8 mouse cellular contexts compared by ENCODE assay signal in genomic region chr11:117114592-117115345, GRCm38 (mm10). TPM values are rescaled to one million over a fixed set of nuclear protein-coding genes. Genes with fewer than 3 reads are reported as not detected.
DNase-seq lines count a peak whose midpoint lies in the region; ATAC-seq lines count a peak whose summit lies in the region.

Sec14l1 (plus strand) TSS chr11:117115168.

- H3K27ac ChIP-seq in forebrain, embryonic 11.5 days (ENCODE audit: low read depth, low read length) = peak within 1 kb of the TSS; percentile 97
- peak within 1 kb of the TSS; percentile 97 for H3K27ac ChIP-seq in heart, embryonic 16.5 days (ENCODE audit: low read length)
- peak within 1 kb of the TSS; percentile 100 for H3K27ac ChIP-seq in liver, embryonic 15.5 days (replicated peaks)
- H3K27ac ChIP-seq in neural tube, embryonic 12.5 days = peak within 1 kb of the TSS; percentile 93

- H3K4me1 ChIP-seq in forebrain, embryonic 11.5 days (replicated peaks; ENCODE audit: control insufficient read depth, insufficient read depth, low read length) = peaks cover 5% of the 10 kb centered on the region; the same call in 1 of the 2 replicates
- H3K4me1 ChIP-seq in heart, embryonic 16.5 days (ENCODE audit: control insufficient read depth, insufficient read depth, low read length) = peaks cover 43% of the 10 kb centered on the region
- H3K4me1 ChIP-seq in liver, embryonic 15.5 days (replicated peaks) = peaks cover 74% of the 10 kb centered on the region
- H3K4me1 ChIP-seq in neural tube, embryonic 12.5 days = peaks cover 46% of the 10 kb centered on the region

- H3K9ac ChIP-seq in forebrain, embryonic 11.5 days (ENCODE audit: low read length) = peak within 1 kb of the TSS; percentile 82
- peak within 1 kb of the TSS; percentile 87 for H3K9ac ChIP-seq in heart, embryonic 16.5 days (ENCODE audit: low read length)
- H3K9ac ChIP-seq in liver, embryonic 15.5 days = peak within 1 kb of the TSS; percentile 95
- H3K9ac ChIP-seq in neural tube, embryonic 12.5 days = peak within 1 kb of the TSS; percentile 85

- peak within 1 kb of the TSS; percentile 82 for H3K4me3 ChIP-seq in forebrain, embryonic 11.5 days (ENCODE audit: low read depth, low read length)
- H3K4me3 ChIP-seq in heart, embryonic 16.5 days (ENCODE audit: low read length) = peak within 1 kb of the TSS; percentile 79
- H3K4me3 ChIP-seq in liver, embryonic 15.5 days (replicated peaks) = peak within 1 kb of the TSS; percentile 92
- H3K4me3 ChIP-seq in neural tube, embryonic 12.5 days = peak within 1 kb of the TSS; percentile 74

- WGBS in forebrain, embryonic 11.5 days = under 1% methylated on average over 66 of the region's 67 CpGs
- under 1% methylated on average over 59 of the region's 67 CpGs for WGBS in heart, embryonic 16.5 days
- under 1% methylated on average over 63 of the region's 67 CpGs for WGBS in liver, embryonic 15.5 days (ENCODE audit: insufficient replicate concordance)
- under 1% methylated on average over 63 of the region's 67 CpGs for WGBS in neural tube, embryonic 12.5 days

- H3K36me3 ChIP-seq in forebrain, embryonic 11.5 days (ENCODE audit: control insufficient read depth, insufficient read depth, low read length) = no peaks in the 10 kb centered on the region
- peaks cover 11% of the 10 kb centered on the region for H3K36me3 ChIP-seq in heart, embryonic 16.5 days (ENCODE audit: control insufficient read depth, insufficient read depth)
- H3K36me3 ChIP-seq in liver, embryonic 15.5 days (replicated peaks) = peaks cover 20% of the 10 kb centered on the region
- H3K36me3 ChIP-seq in neural tube, embryonic 12.5 days = peaks cover 14% of the 10 kb centered on the region

- no peaks in the 10 kb centered on the region for H3K27me3 ChIP-seq in forebrain, embryonic 11.5 days (ENCODE audit: control insufficient read depth, insufficient read depth, low read length)
- no peaks in the 10 kb centered on the region for H3K27me3 ChIP-seq in heart, embryonic 16.5 days (ENCODE audit: control insufficient read depth, insufficient read depth, low read length)
- no peaks in the 10 kb centered on the region for H3K27me3 ChIP-seq in liver, embryonic 15.5 days
- no peaks in the 10 kb centered on the region for H3K27me3 ChIP-seq in neural tube, embryonic 12.5 days (replicated peaks)

- ATAC-seq in forebrain, embryonic 11.5 days (replicated peaks; ENCODE audit: low FRiP score) = peak; percentile 96
- ATAC-seq in heart, embryonic 16.5 days (replicated peaks; ENCODE audit: extremely low read depth, insufficient read depth, low FRiP score) = peak; percentile 93
- ATAC-seq in liver, embryonic 15.5 days (ENCODE audit: insufficient read depth) = peak; percentile 95
- ATAC-seq in neural tube, embryonic 12.5 days (ENCODE audit: low FRiP score, low read depth) = peak; percentile 93

- DNase-seq in CD8-positive naive resting alpha-beta T cell, adult 2 months (ENCODE audit: low read depth in 2 of 2, low spot score in 2 of 2) = peak; percentile 97 to 98
- peak; percentile 87 for DNase-seq in c-Kit-positive CD71-negative TER-119-negative erythroid progenitor cells, embryonic 14.5 days (ENCODE audit: low read depth)
- peak; percentile 100 for DNase-seq in forebrain, embryonic 11.5 days (ENCODE audit: low spot score)
- DNase-seq in kidney, postnatal 36 days = peak; percentile 98 to 100
- peak; percentile 92 for DNase-seq in telencephalon, adult 2 months (ENCODE audit: low read depth, low spot score)

- no peaks in the 10 kb centered on the region for H3K9me3 ChIP-seq in forebrain, embryonic 11.5 days (ENCODE audit: control insufficient read depth, low read length)
- 0 out of 2 replicates have a peak, but pooled peaks cover 2% of the 10 kb centered on the region for H3K9me3 ChIP-seq in heart, embryonic 16.5 days (replicated peaks; ENCODE audit: control insufficient read depth, low read length)
- no peaks in the 10 kb centered on the region; the same call in 1 of the 2 replicates for H3K9me3 ChIP-seq in liver, embryonic 15.5 days (replicated peaks)
- no peaks in the 10 kb centered on the region for H3K9me3 ChIP-seq in neural tube, embryonic 12.5 days

- H3K4me2 ChIP-seq in forebrain, embryonic 11.5 days (ENCODE audit: low read depth, low read length, severe bottlenecking) = peak within 1 kb of the TSS; percentile 78
- peak within 1 kb of the TSS; percentile 64 for H3K4me2 ChIP-seq in heart, embryonic 16.5 days (ENCODE audit: low read depth, low read length)
- peak within 1 kb of the TSS; percentile 90 for H3K4me2 ChIP-seq in liver, embryonic 15.5 days
- peak within 1 kb of the TSS; percentile 59 for H3K4me2 ChIP-seq in neural tube, embryonic 12.5 days (replicated peaks)

RNA-seq across cellular contexts. Expression of gene Sec14l1, which starts in this region (rescaled TPM):
- 36.8 and 40.6 TPM in 2 replicates for polyA plus RNA-seq in forebrain, embryonic 11.5 days (2014; fragmentation: Nextera tagmentation; extraction: Ambion mirVana)
- polyA plus RNA-seq in heart, embryonic 16.5 days (2015; fragmentation: Nextera tagmentation; extraction: Ambion mirVana) = 51.0 and 54.9 TPM in 2 replicates
- polyA plus RNA-seq in liver, embryonic 15.5 days (2015; fragmentation: Nextera tagmentation; extraction: Ambion mirVana) = 18.0 and 20.4 TPM in 2 replicates
- 68.8 and 71.5 TPM in 2 replicates for polyA plus RNA-seq in neural tube, embryonic 12.5 days (2016; fragmentation: Nextera tagmentation; extraction: Ambion mirVana)

Comparison
In these comparisons a context has a peak if more than half of its experiments do, and no peak if none do; other contexts are left out.
1. Peak in every context shown above with its lines: DNase-seq, ATAC-seq, H3K4me3 ChIP-seq and H3K27ac ChIP-seq.